Mouse (Mus musculus): ENCODE data around the gene Wdr5. TPM values are rescaled to one million over a fixed set of nuclear protein-coding genes. Genes with fewer than 3 reads are reported as not detected.
"Not testable (repeated sequence)": the region's sequence is repeated elsewhere in the genome, so short reads cannot be mapped to it uniquely, and the experiment has no call there.

The Wdr5 gene
- polyA plus RNA-seq, 1 experiment from 2014 or later, result 37.1 TPM

GRCm38 (mm10) chr2:27513861-27514260, 1.1 kb upstream of the Wdr5 start:
- H3K9ac ChIP-seq (replicated peaks; ENCODE audit: low read depth, low read length), result peak overlapping the region; percentile 88; the same call in 1 of the 2 replicates
- WGBS, result 70% methylated on average over 5 of the region's 5 CpGs
- H3K4me3 ChIP-seq (ENCODE audit: low read depth, low read length), result peak overlapping the region; percentile 98
- ATAC-seq (ENCODE audit: low read depth), result no peak
- no peak overlapping the region for H3K27ac ChIP-seq (ENCODE audit: low read depth, low read length)
- H3K4me1 ChIP-seq (ENCODE audit: control insufficient read depth, insufficient read depth, low read length), result peaks cover 21% of the 10 kb centered on the region
- H3K4me2 ChIP-seq (ENCODE audit: low read depth, low read length), result peak overlapping the region; percentile 98
- H3K27me3 ChIP-seq (ENCODE audit: control insufficient read depth, insufficient read depth, low read length), result no peaks in the 10 kb centered on the region
- H3K9me3 ChIP-seq (ENCODE audit: control insufficient read depth, low read length), result no peaks in the 10 kb centered on the region
- H3K36me3 ChIP-seq (ENCODE audit: control insufficient read depth, insufficient read depth, low read length), result peaks cover 4% of the 10 kb centered on the region; the same call in 1 of the 2 replicates

GRCm38 (mm10) chr2:27515341-27516166, 597 bp downstream of the Wdr5 start:
- peaks cover 9% of the 10 kb centered on the region for H3K36me3 ChIP-seq (ENCODE audit: control insufficient read depth, insufficient read depth, low read length)
- no peaks in the 10 kb centered on the region for H3K9me3 ChIP-seq (ENCODE audit: control insufficient read depth, low read length)
- no peaks in the 10 kb centered on the region for H3K27me3 ChIP-seq (ENCODE audit: control insufficient read depth, insufficient read depth, low read length)
- H3K9ac ChIP-seq (replicated peaks; ENCODE audit: low read depth, low read length), result peak overlapping the region; percentile 88
- peak overlapping the region; percentile 98 for H3K4me2 ChIP-seq (ENCODE audit: low read depth, low read length)
- WGBS, result under 1% methylated on average over 26 of the region's 40 CpGs
- H3K4me1 ChIP-seq (ENCODE audit: control insufficient read depth, insufficient read depth, low read length), result peaks cover 21% of the 10 kb centered on the region
- peak; percentile 57 for ATAC-seq (ENCODE audit: low read depth)
- H3K4me3 ChIP-seq (ENCODE audit: low read depth, low read length), result peak overlapping the region; percentile 98
- H3K27ac ChIP-seq (ENCODE audit: low read depth, low read length), result peak overlapping the region; percentile 62

GRCm38 (mm10) chr2:27516289-27516688, 1.3 kb downstream of the Wdr5 start:
- ATAC-seq (ENCODE audit: low read depth), result no peak
- Histone ChIP-seq H3K4me1 (ENCODE audit: control insufficient read depth, insufficient read depth, low read length) (peaks cover 21% of the 10 kb centered on the region), H3K27me3 (ENCODE audit: control insufficient read depth, insufficient read depth, low read length) (no peaks in the 10 kb centered on the region), H3K9ac (replicated peaks; ENCODE audit: low read depth, low read length) (no peak overlapping the region), H3K4me3 (ENCODE audit: low read depth, low read length) (peak overlapping the region; percentile 98), H3K27ac (ENCODE audit: low read depth, low read length) (no peak overlapping the region), H3K36me3 (ENCODE audit: control insufficient read depth, insufficient read depth, low read length) (peaks cover 11% of the 10 kb centered on the region), H3K9me3 (ENCODE audit: control insufficient read depth, low read length) (no peaks in the 10 kb centered on the region), H3K4me2 (ENCODE audit: low read depth, low read length) (peak overlapping the region; percentile 98)
- 30% methylated on average over 1 of the region's 1 CpGs for WGBS

GRCm38 (mm10) chr2:27518283-27518682, 3.3 kb downstream of the Wdr5 start:
- no peak overlapping the region for H3K4me3 ChIP-seq (ENCODE audit: low read depth, low read length)
- no peaks in the 10 kb centered on the region for H3K27me3 ChIP-seq (ENCODE audit: control insufficient read depth, insufficient read depth, low read length)
- H3K4me1 ChIP-seq (ENCODE audit: control insufficient read depth, insufficient read depth, low read length), result peaks cover 21% of the 10 kb centered on the region
- H3K27ac ChIP-seq (ENCODE audit: low read depth, low read length), result no peak overlapping the region
- ATAC-seq (ENCODE audit: low read depth), result no peak
- WGBS, result 92% methylated on average over 3 of the region's 3 CpGs
- no peak overlapping the region for H3K4me2 ChIP-seq (ENCODE audit: low read depth, low read length)
- peaks cover 17% of the 10 kb centered on the region for H3K36me3 ChIP-seq (ENCODE audit: control insufficient read depth, insufficient read depth, low read length)
- no peak overlapping the region for H3K9ac ChIP-seq (replicated peaks; ENCODE audit: low read depth, low read length)
- H3K9me3 ChIP-seq (ENCODE audit: control insufficient read depth, low read length), result no peaks in the 10 kb centered on the region

GRCm38 (mm10) chr2:27538455-27539330, 23.7 kb downstream of the Wdr5 start:
- Histone ChIP-seq H3K4me2 (ENCODE audit: low read depth, low read length) (peak overlapping the region; percentile 35; the same call in 1 of the 2 replicates), H3K27ac (ENCODE audit: low read depth, low read length) (peak overlapping the region; percentile 80; the same call in 1 of the 2 replicates), H3K36me3 (ENCODE audit: control insufficient read depth, insufficient read depth, low read length) (peaks cover 24% of the 10 kb centered on the region)
- not testable (repeated sequence) for H3K9me3 ChIP-seq (ENCODE audit: control insufficient read depth, low read length); H3K27me3 ChIP-seq (ENCODE audit: control insufficient read depth, insufficient read depth, low read length); ATAC-seq (ENCODE audit: low read depth); H3K4me3 ChIP-seq (ENCODE audit: low read depth, low read length); H3K9ac ChIP-seq (replicated peaks; ENCODE audit: low read depth, low read length); H3K4me1 ChIP-seq (ENCODE audit: control insufficient read depth, insufficient read depth, low read length)
- WGBS, result 66% methylated on average over 5 of the region's 5 CpGs

GRCm38 (mm10) chr2:27539336-27539735, 24.4 kb downstream of the Wdr5 start:
- Histone ChIP-seq H3K4me1 (ENCODE audit: control insufficient read depth, insufficient read depth, low read length) (peaks cover 8% of the 10 kb centered on the region; the same call in 1 of the 2 replicates), H3K27ac (ENCODE audit: low read depth, low read length) (peak overlapping the region; percentile 80; the same call in 1 of the 2 replicates), H3K4me3 (ENCODE audit: low read depth, low read length) (peak overlapping the region; percentile 39; the same call in 1 of the 2 replicates), H3K9me3 (ENCODE audit: control insufficient read depth, low read length) (no peaks in the 10 kb centered on the region), H3K9ac (replicated peaks; ENCODE audit: low read depth, low read length) (no peak overlapping the region), H3K36me3 (ENCODE audit: control insufficient read depth, insufficient read depth, low read length) (peaks cover 18% of the 10 kb centered on the region), H3K4me2 (ENCODE audit: low read depth, low read length) (peak overlapping the region; percentile 35; the same call in 1 of the 2 replicates), H3K27me3 (ENCODE audit: control insufficient read depth, insufficient read depth, low read length) (no peaks in the 10 kb centered on the region)
- 19% methylated on average over 5 of the region's 5 CpGs for WGBS
- no peak for ATAC-seq (ENCODE audit: low read depth)

GRCm38 (mm10) chr2:27539772-27540514, 25.0 kb downstream of the Wdr5 start:
- WGBS, result under 1% methylated on average over 46 of the region's 46 CpGs
- peak; percentile 98 for ATAC-seq (ENCODE audit: low read depth)
- H3K4me2 ChIP-seq (ENCODE audit: low read depth, low read length), result peak overlapping the region; percentile 77
- no peaks in the 10 kb centered on the region for H3K9me3 ChIP-seq (ENCODE audit: control insufficient read depth, low read length)
- H3K27ac ChIP-seq (ENCODE audit: low read depth, low read length), result peak overlapping the region; percentile 80
- H3K4me1 ChIP-seq (ENCODE audit: control insufficient read depth, insufficient read depth, low read length), result peaks cover 8% of the 10 kb centered on the region; the same call in 1 of the 2 replicates
- peak overlapping the region; percentile 39 for H3K4me3 ChIP-seq (ENCODE audit: low read depth, low read length)
- no peaks in the 10 kb centered on the region for H3K27me3 ChIP-seq (ENCODE audit: control insufficient read depth, insufficient read depth, low read length)
- H3K36me3 ChIP-seq (ENCODE audit: control insufficient read depth, insufficient read depth, low read length), result peaks cover 11% of the 10 kb centered on the region
- H3K9ac ChIP-seq (replicated peaks; ENCODE audit: low read depth, low read length), result peak overlapping the region; percentile 51

- H3K9ac ChIP-seq (replicated peaks; ENCODE audit: low read depth, low read length), result peak overlapping the region; percentile 51
- peak overlapping the region; percentile 77 for H3K4me2 ChIP-seq (ENCODE audit: low read depth, low read length)
- WGBS, result 29% methylated on average over 10 of the region's 10 CpGs
- peak overlapping the region; percentile 39 for H3K4me3 ChIP-seq (ENCODE audit: low read depth, low read length)
- H3K4me1 ChIP-seq (ENCODE audit: control insufficient read depth, insufficient read depth, low read length), result peaks cover 8% of the 10 kb centered on the region; the same call in 1 of the 2 replicates
- ATAC-seq (ENCODE audit: low read depth), result peak; percentile 33; the same call in 1 of the 2 replicates
- no peaks in the 10 kb centered on the region for H3K9me3 ChIP-seq (ENCODE audit: control insufficient read depth, low read length)
- peak overlapping the region; percentile 80 for H3K27ac ChIP-seq (ENCODE audit: low read depth, low read length)
- no peaks in the 10 kb centered on the region for H3K27me3 ChIP-seq (ENCODE audit: control insufficient read depth, insufficient read depth, low read length)
- H3K36me3 ChIP-seq (ENCODE audit: control insufficient read depth, insufficient read depth, low read length), result peaks cover 6% of the 10 kb centered on the region
These were observed 25.5 kb downstream of the Wdr5 start for GRCm38 (mm10) chr2:27540515-27540836.

Measured in neural tube, embryonic 14.5 days (tissue).